22 mouse cellular contexts compared by ENCODE assay signal in genomic region chr5:90584799-90585198, GRCm38 (mm10). TPM values are rescaled to one million over a fixed set of nuclear protein-coding genes. Genes with fewer than 3 reads are reported as not detected.
"Had no signal": no experiment of that assay in that cellular context is flagged by ENCODE, and none has a peak within 500 bp of the region (broad histone marks: within the 10 kb centered on the region; RNA-seq: fewer than 3 reads in every experiment).

No protein-coding gene starts in this region.

- H3K27me3 ChIP-seq: midbrain, embryonic 12.5 days; neural tube, embryonic 13.5 days; neural tube, embryonic 15.5 days had no signal

- H3K27ac ChIP-seq: midbrain, embryonic 10.5 days; midbrain, embryonic 12.5 days; neural tube, embryonic 13.5 days; neural tube, embryonic 15.5 days had no signal

- H3K36me3 ChIP-seq: midbrain, embryonic 10.5 days; midbrain, embryonic 12.5 days; neural tube, embryonic 13.5 days; neural tube, embryonic 15.5 days had no signal

- DNase-seq: lung, adult 18-20 months; lung, embryonic 14.5 days; lung, postnatal 10 days; lung, postnatal 4 days; midbrain, embryonic 14.5 days; right cerebral cortex, adult 18-20 months; right cerebral cortex, postnatal 25 days; right cerebral cortex, postnatal 4 days; spleen, adult 18-20 months; thymus, adult 18-20 months; thymus, postnatal 14 days; thymus, postnatal 36 days had no signal

- H3K4me1 ChIP-seq: midbrain, embryonic 12.5 days; neural tube, embryonic 13.5 days had no signal

- H3K9ac ChIP-seq: lung, embryonic 14.5 days; midbrain, embryonic 12.5 days; neural tube, embryonic 13.5 days; neural tube, embryonic 15.5 days had no signal

- H3K9me3 ChIP-seq: midbrain, embryonic 10.5 days; midbrain, embryonic 12.5 days; neural tube, embryonic 13.5 days; neural tube, embryonic 15.5 days had no signal

- H3K4me3 ChIP-seq: midbrain, embryonic 10.5 days; midbrain, embryonic 12.5 days; myocyte; neural tube, embryonic 13.5 days; neural tube, embryonic 15.5 days had no signal

- ATAC-seq: midbrain, embryonic 16.5 days had no signal

RNA-seq across cellular contexts. Expression of gene 5830473C10Rik, which starts 23.9 kb away (rescaled TPM):
- total RNA-seq: megakaryocyte-erythroid progenitor cell, adult 5-6 weeks had no signal
- polyA plus RNA-seq: midbrain, embryonic 10.5 days; midbrain, embryonic 12.5 days; midbrain, embryonic 14.5 days; midbrain, embryonic 16.5 days; myocyte; neural tube, embryonic 11.5 days; neural tube, embryonic 13.5 days; small intestine, adult 2 months; thymus, postnatal 0 days had no signal

RNA-seq across cellular contexts. Expression of gene Rassf6, which starts 55.7 kb away (rescaled TPM):
- total RNA-seq: megakaryocyte-erythroid progenitor cell, adult 5-6 weeks had no signal
- polyA plus RNA-seq: midbrain, embryonic 10.5 days; myocyte had no signal
